Mouse (Mus musculus) R1 (cell line): Measurements from ENCODE around the gene Grxcr1.
A peak's percentile ranks its signal among the peaks of the same experiment; 100 is the strongest.

Experiments
- DNase-seq: peaks from one replicate; pipeline ENCODE4 v3.0.0-alpha.2; 2018; ENCODE audit warnings: low read depth, low spot score

The Grxcr1 gene

GRCm38 (mm10) chr5:68087174-68087573, 55.5 kb downstream of the Grxcr1 start:
- DNase-seq, result no peak

GRCm38 (mm10) chr5:68093085-68093484, 61.5 kb downstream of the Grxcr1 start:
- no peak for DNase-seq

- DNase-seq, result no peak
Observed at GRCm38 (mm10) chr5:68097665-68098624, 66.3 kb downstream of the Grxcr1 start.

- DNase-seq, result no peak
Observed at GRCm38 (mm10) chr5:68112430-68113036, 80.9 kb downstream of the Grxcr1 start.

GRCm38 (mm10) chr5:68120880-68121279, 89.2 kb downstream of the Grxcr1 start:
- peak; percentile 6 for DNase-seq

GRCm38 (mm10) chr5:68122883-68123282, 91.2 kb downstream of the Grxcr1 start:
- DNase-seq, result no peak

- DNase-seq, result no peak
Observed at GRCm38 (mm10) chr5:68125478-68125877, 93.8 kb downstream of the Grxcr1 start.

- DNase-seq, result peak; percentile 44
Observed at GRCm38 (mm10) chr5:68128421-68128820, 96.8 kb downstream of the Grxcr1 start.

- no peak for DNase-seq
Observed at GRCm38 (mm10) chr5:68128821-68129608, 97.4 kb downstream of the Grxcr1 start.

GRCm38 (mm10) chr5:68146818-68147217, 115.2 kb downstream of the Grxcr1 start:
- no peak for DNase-seq

GRCm38 (mm10) chr5:68149946-68150345, 118.3 kb downstream of the Grxcr1 start:
- no peak for DNase-seq

GRCm38 (mm10) chr5:68150347-68151043, 118.9 kb downstream of the Grxcr1 start:
- no peak for DNase-seq

GRCm38 (mm10) chr5:68162503-68162902, 130.9 kb downstream of the Grxcr1 start:
- DNase-seq, result no peak

- no peak for DNase-seq
Observed at GRCm38 (mm10) chr5:68165954-68166353, 134.3 kb downstream of the Grxcr1 start.
